Mouse (Mus musculus) left cerebral cortex, postnatal 10 days (tissue): ENCODE measurements at regions not wholly inside any gene's neighbourhood (a gene's known extent, or its start where the extent isn't known, plus 50 kb on each side); places are given as distances from the start of the nearest gene placed in this dataset.

Experiments
- DNase-seq, 2 experiments: peaks; one replicate each; pipeline ENCODE4 v3.0.0; 2021 to 2022; ENCODE audit warnings: low spot score in 2 of 2, mixed read lengths in 1 of 2; ENCODE audit errors: extremely low spot score in 1 of 2
- intact Hi-C: fragments of 180-260 bp; cut with DNase I; formaldehyde crosslinking; loops from one replicate; pipeline ENCODE4 v1.15.1; 2025

- no peak for DNase-seq
- intact Hi-C loops: no loop called here
Observed at GRCm38 (mm10) chr13:52007585-52008395, 161.3 kb downstream of the Gadd45g start.

- DNase-seq: no peak
- intact Hi-C loops: no loop called here
Observed at GRCm38 (mm10) chr13:52009231-52009630, 162.8 kb downstream of the Gadd45g start.

- intact Hi-C loops: no loop called here
- no peak for DNase-seq
Observed at GRCm38 (mm10) chr13:52009766-52010165, 163.3 kb downstream of the Gadd45g start.

- no peak for DNase-seq
- intact Hi-C loops: no loop called here
Observed at GRCm38 (mm10) chr13:52011001-52011400, 164.5 kb downstream of the Gadd45g start.

GRCm38 (mm10) chr13:52013182-52013581 lies 166.7 kb downstream of the Gadd45g start:
- DNase-seq: no peak
- intact Hi-C loops: no loop called here

- intact Hi-C loops: no loop called here
- DNase-seq: no peak
Observed at GRCm38 (mm10) chr13:52013757-52014156, 167.3 kb downstream of the Gadd45g start.

GRCm38 (mm10) chr13:52014566-52014965 lies 168.1 kb downstream of the Gadd45g start:
- intact Hi-C loops: no loop called here
- no peak for DNase-seq

- intact Hi-C loops: no loop called here
- no peak for DNase-seq
Observed at GRCm38 (mm10) chr13:52015066-52015465, 168.6 kb downstream of the Gadd45g start.

GRCm38 (mm10) chr13:52015496-52015895 lies 169.0 kb downstream of the Gadd45g start:
- DNase-seq: peak in 1 of 2 experiments; percentile 40
- intact Hi-C loops: no loop called here

GRCm38 (mm10) chr13:52017598-52018190 lies 171.2 kb downstream of the Gadd45g start:
- peak in 1 of 2 experiments; percentile 36 for DNase-seq
- intact Hi-C loops: no loop called here

- no peak for DNase-seq
- intact Hi-C loops: no loop called here
Observed at GRCm38 (mm10) chr13:52019647-52020046, 173.2 kb downstream of the Gadd45g start.

- intact Hi-C loops: no loop called here
- DNase-seq: peak in 1 of 2 experiments; percentile 63
Observed at GRCm38 (mm10) chr13:52021150-52021549, 174.7 kb downstream of the Gadd45g start.

GRCm38 (mm10) chr13:52021828-52022227 lies 175.3 kb downstream of the Gadd45g start:
- no peak for DNase-seq
- intact Hi-C loops: no loop called here

- DNase-seq: no peak
- intact Hi-C loops: no loop called here
Observed at GRCm38 (mm10) chr13:52022529-52022928, 176.1 kb downstream of the Gadd45g start.

- DNase-seq: peak in 1 of 2 experiments; percentile 63
- intact Hi-C loops: no loop called here
Observed at GRCm38 (mm10) chr13:52024349-52024748, 177.9 kb downstream of the Gadd45g start.

GRCm38 (mm10) chr13:52024832-52025481 lies 178.5 kb downstream of the Gadd45g start:
- DNase-seq: peak in 1 of 2 experiments; percentile 57
- intact Hi-C loops: loop anchor here (5.0 kb wide), 1 partner anchor 178 kb away; the partner anchor contains the start of gene Gadd45g

- no peak for DNase-seq
Observed at GRCm38 (mm10) chr13:52025482-52025848, 179.0 kb downstream of the Gadd45g start.

GRCm38 (mm10) chr13:52026291-52026690 lies 179.8 kb downstream of the Gadd45g start:
- intact Hi-C loops: loop anchor here (5.0 kb wide), 1 partner anchor 179 kb away; the partner anchor contains the start of gene Gadd45g
- no peak for DNase-seq

More at GRCm38 (mm10) chr13:52025482-52025848, 179.0 kb downstream of the Gadd45g start:
- intact Hi-C loops: loop anchor here (5.0 kb wide), 1 partner anchor 178 kb away; the partner anchor contains the start of gene Gadd45g

GRCm38 (mm10) chr13:52029868-52030422 lies 183.5 kb downstream of the Gadd45g start:
- DNase-seq: no peak
- intact Hi-C loops: loop anchor here (5.0 kb wide), 1 partner anchor 183 kb away; the partner anchor contains the start of gene Gadd45g
